Mouse (Mus musculus) cortical plate, adult 2 months (tissue): ENCODE results near the gene Pced1b.

ENCODE experiments used
- CTCF ChIP-seq: fragments of 200-500 bp; IDR thresholded peaks from 2 replicates; pipeline ENCODE4 v1.5.1; 2011; ENCODE audit warnings: mild to moderate bottlenecking, control low read depth, low read length; ENCODE audit not compliant: insufficient read depth; ENCODE audit errors: extremely low read depth
- POLR2A ChIP-seq: fragments of 200-500 bp; IDR thresholded peaks from 2 replicates; pipeline ENCODE4 v1.6.1; 2011; ENCODE audit warnings: mild to moderate bottlenecking, low read length, control low read depth; ENCODE audit not compliant: insufficient read depth; ENCODE audit errors: extremely low read depth

- TF ChIP-seq CTCF: no peak
- TF ChIP-seq POLR2A: no peak
Observed at GRCm38 (mm10) chr15:97348566-97349315, 101.8 kb downstream of the Pced1b start.
